Mouse (Mus musculus) erythroblast, embryonic 14.5 days (primary cell): ENCODE data around the gene Tspo2.

Experiments used
- GATA1 ChIP-seq: IDR thresholded peaks from 2 replicates; pipeline ENCODE4 v1.6.1; 2012; ENCODE audit warnings: low read length, inconsistent platforms, mixed read lengths
- TAL1 ChIP-seq: IDR thresholded peaks from 3 replicates; pipeline ENCODE4 v1.6.1; 2012; ENCODE audit warnings: low read length, inconsistent platforms, mixed read lengths

DNA sequence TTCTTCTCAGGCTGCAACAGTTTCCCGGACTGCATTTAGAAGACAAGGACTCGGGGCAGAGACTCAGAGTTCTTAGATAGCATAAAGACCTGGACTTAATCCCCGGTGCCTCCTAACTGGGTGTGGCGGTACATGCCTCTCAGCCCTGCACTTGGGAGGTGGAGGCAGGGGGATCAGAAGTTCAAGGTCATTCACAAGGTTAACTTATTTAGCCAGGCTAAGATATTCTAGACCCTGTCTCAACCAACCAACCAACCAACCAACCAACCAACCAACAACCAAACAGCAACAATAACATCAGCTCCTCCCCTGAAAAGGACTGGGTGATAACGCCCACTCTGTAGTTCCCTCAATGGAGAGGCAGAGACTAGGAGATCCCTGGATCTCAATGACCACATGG is 32.9 kb upstream of the Tspo2 start:
- no peak for TF ChIP-seq GATA1
- no peak for TF ChIP-seq TAL1
